Mouse (Mus musculus): ENCODE measurements at regions not wholly inside any gene's neighbourhood (a gene's known extent, or its start where the extent isn't known, plus 50 kb on each side); places are given as distances from the start of the nearest gene placed in this dataset.
A peak's percentile ranks its signal among the peaks of the same experiment; 100 is the strongest.

DNA sequence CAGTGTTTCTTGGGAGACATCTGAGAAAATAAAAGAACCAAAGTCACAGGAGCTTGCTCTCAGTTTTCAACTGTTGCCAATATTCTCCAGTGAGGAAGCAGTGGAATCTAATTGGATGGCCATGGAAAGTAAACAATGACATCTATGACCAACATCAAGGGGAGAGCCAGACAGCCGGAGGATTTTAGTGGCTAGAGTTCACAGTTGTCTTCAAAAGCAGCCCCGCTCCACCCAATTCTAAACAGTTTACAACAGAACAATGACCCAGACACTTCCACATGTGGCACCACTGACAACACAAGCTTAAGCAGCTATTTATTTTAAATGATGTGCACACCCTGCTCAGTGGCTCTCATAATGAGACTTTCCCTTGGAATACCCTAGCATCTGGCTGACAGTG is 317.5 kb upstream of the Isx start:
- Histone ChIP-seq H3K4me2 (no peak overlapping the region), H3K9ac (replicated peaks) (no peak overlapping the region), H3K9me3 (replicated peaks) (no peaks in the 10 kb centered on the region), H3K27ac (replicated peaks) (no peak overlapping the region), H3K27me3 (replicated peaks) (no peaks in the 10 kb centered on the region), H3K4me3 (replicated peaks) (no peak overlapping the region), H3K4me1 (peaks cover 15% of the 10 kb centered on the region), H3K36me3 (no peaks in the 10 kb centered on the region)
- 44% methylated on average over 2 of the region's 2 CpGs for WGBS
- ATAC-seq (ENCODE audit: low FRiP score) = no peak

DNA sequence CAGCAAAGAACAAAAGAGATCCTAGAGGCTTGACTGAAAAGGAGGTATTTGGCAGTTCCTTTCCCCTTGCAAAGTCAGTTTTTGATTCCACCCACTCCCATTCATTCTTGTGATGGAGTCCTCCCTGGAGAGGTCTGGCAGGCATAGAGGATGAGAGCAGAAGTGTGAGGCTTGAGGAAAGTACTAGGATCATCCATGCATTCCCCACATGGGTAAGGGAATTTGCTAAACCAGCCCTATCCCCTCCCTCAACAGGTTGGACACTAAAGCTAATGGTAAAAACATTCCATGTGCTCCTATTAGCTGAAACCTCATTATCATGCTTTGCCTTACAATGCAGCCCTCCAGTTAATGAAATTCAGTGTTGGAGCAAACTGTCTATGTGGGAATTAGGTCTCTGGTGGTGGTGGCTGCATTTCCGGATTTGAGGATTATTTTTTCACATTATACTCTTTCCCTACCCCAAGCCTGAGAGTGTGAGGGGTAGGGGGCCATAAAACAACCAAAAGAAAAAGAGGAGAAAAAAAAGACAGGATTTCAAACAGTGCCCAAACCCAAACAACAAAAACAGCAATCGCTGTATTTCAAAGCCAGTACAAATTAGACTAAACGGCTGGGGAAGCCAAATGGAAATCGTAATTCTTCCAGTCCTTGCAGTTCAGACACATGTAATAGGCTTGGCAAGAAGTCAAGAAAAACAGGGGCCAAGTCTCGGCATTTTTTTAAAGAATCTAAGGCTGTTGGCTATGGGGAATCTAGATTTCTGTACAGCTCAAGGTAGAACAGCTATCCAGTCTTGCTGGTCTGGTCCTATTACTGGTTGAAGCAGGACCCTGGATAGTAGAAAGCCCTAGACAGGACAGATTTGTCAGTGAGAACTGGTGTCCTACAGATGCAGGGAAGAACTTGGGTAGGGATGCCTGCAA is 315.2 kb upstream of the Isx start:
- Histone ChIP-seq H3K4me2 (no peak overlapping the region), H3K4me3 (replicated peaks) (no peak overlapping the region), H3K27ac (replicated peaks) (peak overlapping the region; percentile 24; the same call in 1 of the 2 replicates), H3K9me3 (replicated peaks) (no peaks in the 10 kb centered on the region), H3K9ac (replicated peaks) (no peak overlapping the region), H3K4me1 (peaks cover 19% of the 10 kb centered on the region), H3K27me3 (replicated peaks) (no peaks in the 10 kb centered on the region), H3K36me3 (no peaks in the 10 kb centered on the region)
- peak; percentile 72 for ATAC-seq (ENCODE audit: low FRiP score)
- 12% methylated on average over 5 of the region's 5 CpGs for WGBS

DNA sequence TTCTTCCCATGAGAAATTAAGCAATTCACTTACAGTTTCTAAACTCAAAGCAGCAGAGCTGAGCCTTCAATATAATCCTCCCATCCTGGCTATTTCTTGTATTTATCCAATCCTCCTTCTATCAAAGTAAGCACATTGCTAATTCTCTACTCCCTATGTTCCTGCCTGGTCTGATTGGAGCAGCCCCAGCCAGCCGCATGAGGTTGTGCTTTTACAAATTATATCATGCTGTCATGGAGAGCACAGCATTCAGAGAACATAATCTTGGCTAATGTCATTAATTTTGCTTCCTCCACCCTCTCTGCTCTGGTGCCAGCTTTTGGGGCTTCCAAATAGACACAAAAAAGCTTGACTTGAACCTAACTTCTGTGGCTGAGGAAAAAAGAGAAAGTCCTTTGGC is 311.9 kb upstream of the Isx start:
- H3K4me3 ChIP-seq (replicated peaks) = no peak overlapping the region
- H3K4me2 ChIP-seq = no peak overlapping the region
- WGBS = 50% methylated on average over 1 of the region's 1 CpGs
- H3K36me3 ChIP-seq = no peaks in the 10 kb centered on the region
- H3K9me3 ChIP-seq (replicated peaks) = no peaks in the 10 kb centered on the region
- no peaks in the 10 kb centered on the region for H3K27me3 ChIP-seq (replicated peaks)
- H3K4me1 ChIP-seq = peaks cover 19% of the 10 kb centered on the region
- H3K9ac ChIP-seq (replicated peaks) = no peak overlapping the region
- H3K27ac ChIP-seq (replicated peaks) = no peak overlapping the region
- no peak for ATAC-seq (ENCODE audit: low FRiP score)

Measured in neural tube, embryonic 15.5 days (tissue).